24 mouse cellular contexts compared by ENCODE assay signal in the genomic region with DNA sequence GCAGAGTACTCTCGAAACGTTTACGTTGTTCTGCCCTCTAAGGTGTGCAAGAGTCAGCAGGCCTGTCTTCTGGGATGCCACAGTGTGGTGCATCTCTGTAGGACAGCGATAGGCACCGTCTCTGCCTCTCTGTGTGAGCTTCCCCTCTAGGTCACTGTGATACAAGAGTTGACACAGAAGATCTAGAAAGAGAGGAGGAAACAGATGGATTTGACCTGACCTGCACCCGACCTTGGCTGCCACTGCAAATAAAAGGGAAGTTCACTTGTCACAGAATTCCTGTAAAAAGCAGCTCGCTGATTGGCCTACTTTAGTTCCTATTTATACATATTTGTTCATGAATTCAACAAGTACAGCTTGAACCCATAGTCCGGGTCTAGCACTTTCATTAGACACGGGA.
DNase-seq lines count a peak whose midpoint lies in the region; ATAC-seq and TF ChIP-seq lines count a peak whose summit lies in the region.
"Had no signal": no experiment of that assay in that cellular context is flagged by ENCODE, and none has a peak within 500 bp of the region (broad histone marks: within the 10 kb centered on the region; RNA-seq: fewer than 3 reads in every experiment).

No protein-coding gene starts in this region.

- intact Hi-C loops in left cerebral cortex, postnatal 14 days (cut with DNase I): no loop called here

- H3K4me1 ChIP-seq in kidney, postnatal 0 days (replicated peaks; ENCODE audit: insufficient read depth, low read length): no peaks in the 10 kb centered on the region
- H3K4me1 ChIP-seq: embryonic facial prominence, embryonic 13.5 days; forebrain, embryonic 12.5 days; limb, embryonic 12.5 days had no signal

- no peak overlapping the region for H3K9ac ChIP-seq in kidney, postnatal 0 days (ENCODE audit: low read depth, low read length)
- H3K9ac ChIP-seq: embryonic facial prominence, embryonic 13.5 days; forebrain, embryonic 12.5 days; limb, embryonic 12.5 days had no signal

- no peaks in the 10 kb centered on the region for H3K36me3 ChIP-seq in kidney, postnatal 0 days (ENCODE audit: insufficient read depth, low read length)
- H3K36me3 ChIP-seq: embryonic facial prominence, embryonic 13.5 days; forebrain, embryonic 12.5 days; hindbrain, embryonic 10.5 days; limb, embryonic 12.5 days had no signal

- peak; percentile 21 for DNase-seq in kidney, postnatal 0 days (ENCODE audit: low spot score)
- DNase-seq in kidney, adult 8-10 months: no peak
- no peak for DNase-seq in left cerebral cortex, postnatal 14 days (ENCODE audit: low spot score in 2 of 2)
- no peak for DNase-seq in layer of hippocampus, adult 2 months (ENCODE audit: low spot score in 2 of 2)
- DNase-seq: adrenal gland, postnatal 10 days; cerebellum, adult 18-20 months; cerebellum, postnatal 14 days; gastrocnemius, postnatal 25 days; lung, adult 2 months; lung, postnatal 14 days; midbrain, embryonic 14.5 days; right cerebral cortex, postnatal 14 days had no signal

- TF ChIP-seq CTCF in kidney, postnatal 0 days (IDR thresholded peaks at IDR 0.05; ENCODE audit: low read depth): no peak
- no peak for TF ChIP-seq CTCF in layer of hippocampus, adult 2 months (conservative IDR thresholded peaks at IDR 0.05)

- no peak overlapping the region for H3K4me3 ChIP-seq in kidney, postnatal 0 days (replicated peaks; ENCODE audit: low read depth, low read length)
- H3K4me3 ChIP-seq in layer of hippocampus, adult 2 months: no peak overlapping the region
- H3K4me3 ChIP-seq: embryonic facial prominence, embryonic 13.5 days; erythroblast, embryonic 14.5 days; forebrain, embryonic 12.5 days; hindbrain, embryonic 10.5 days; limb, embryonic 12.5 days had no signal

- H3K27me3 ChIP-seq in kidney, postnatal 0 days (ENCODE audit: insufficient read depth, low read length): no peaks in the 10 kb centered on the region
- H3K27me3 ChIP-seq: embryonic facial prominence, embryonic 13.5 days; forebrain, embryonic 12.5 days; limb, embryonic 12.5 days had no signal

- H3K4me2 ChIP-seq in kidney, postnatal 0 days (ENCODE audit: low read length): no peak overlapping the region
- H3K4me2 ChIP-seq: embryonic facial prominence, embryonic 13.5 days; forebrain, embryonic 12.5 days; heart, embryonic 11.5 days; limb, embryonic 12.5 days had no signal

- no peaks in the 10 kb centered on the region for H3K9me3 ChIP-seq in kidney, postnatal 0 days (replicated peaks; ENCODE audit: low read length)
- H3K9me3 ChIP-seq: embryonic facial prominence, embryonic 13.5 days; forebrain, embryonic 12.5 days; hindbrain, embryonic 10.5 days; limb, embryonic 12.5 days had no signal

- H3K27ac ChIP-seq in kidney, postnatal 0 days: no peak overlapping the region
- no peak overlapping the region for H3K27ac ChIP-seq in layer of hippocampus, adult 2 months
- H3K27ac ChIP-seq: embryonic facial prominence, embryonic 13.5 days; forebrain, embryonic 12.5 days; hindbrain, embryonic 10.5 days; hindbrain, postnatal 0 days; limb, embryonic 12.5 days had no signal

- no peak for ATAC-seq in kidney, postnatal 0 days (replicated peaks; ENCODE audit: low FRiP score, low read depth)
- peak; percentile 92 for ATAC-seq in common myeloid progenitor, adult 5-6 weeks (replicated peaks; ENCODE audit: low read depth, poor library complexity, severe bottlenecking)
- ATAC-seq in hematopoietic stem cell, adult 5-6 weeks (replicated peaks in 1 of 2; ENCODE audit: insufficient read depth in 1 of 2, low FRiP score in 2 of 2, low TSS enrichment in 1 of 2, low read depth in 1 of 2, poor library complexity in 2 of 2, severe bottlenecking in 2 of 2): peak; percentile 90 to 96
- ATAC-seq in megakaryocyte, adult 5-6 weeks (ENCODE audit: poor library complexity, severe bottlenecking): peak; percentile 62
- ATAC-seq: activated CD4-positive, CD25-positive, alpha-beta regulatory T cell, adult 4 months; hindbrain, postnatal 0 days; intestine, embryonic 16.5 days had no signal

- WGBS in kidney, postnatal 0 days: 64% methylated on average over 9 of the region's 9 CpGs
